Mouse (Mus musculus): ENCODE data around the gene Ndufaf4. TPM values are rescaled to one million over a fixed set of nuclear protein-coding genes. Genes with fewer than 3 reads are reported as not detected.
A peak's percentile ranks its signal among the peaks of the same experiment; 100 is the strongest.
"Not testable (repeated sequence)": the region's sequence is repeated elsewhere in the genome, so short reads cannot be mapped to it uniquely, and the experiment has no call there.

The Ndufaf4 gene
- 53.3 and 56.4 TPM in 2 replicates for polyA plus RNA-seq (2015; fragmentation: Nextera tagmentation; extraction: Ambion mirVana)

DNA sequence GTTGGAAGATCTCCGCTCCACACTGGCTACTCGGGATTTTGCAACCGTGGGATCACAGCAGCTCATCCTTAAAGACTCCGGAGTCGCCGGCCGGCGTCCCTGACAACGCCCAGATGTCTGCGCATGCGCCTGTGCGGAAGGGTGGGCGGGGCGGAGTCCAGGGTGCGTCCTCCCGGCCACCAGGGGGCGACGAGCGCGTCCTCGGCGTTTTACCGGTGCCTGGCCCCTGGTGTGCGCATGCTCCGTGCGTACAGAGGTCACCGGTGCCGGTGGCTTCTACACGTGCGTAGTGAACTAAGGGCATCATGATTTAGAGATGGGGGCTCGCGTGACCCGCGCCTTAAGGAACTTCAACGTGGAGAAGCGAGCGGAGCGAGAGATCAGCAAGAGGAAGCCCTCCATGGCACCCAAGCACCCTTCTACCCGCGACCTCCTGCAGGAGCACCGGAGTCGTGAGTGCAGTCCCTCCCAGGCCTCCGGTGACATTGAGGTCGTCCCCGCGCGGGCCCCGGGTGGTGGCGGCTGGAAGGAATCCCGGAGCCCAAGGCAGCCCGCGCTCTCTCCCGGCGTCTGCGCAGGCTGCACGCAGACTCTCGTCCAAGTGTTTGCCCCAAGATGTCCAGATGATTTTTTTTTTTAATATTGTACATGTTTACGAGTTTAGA is at the start of gene Ndufaf4:
Gene Ndufaf4 (plus strand): TSS at position 233 of the 665 bp plus-strand sequence.
- H3K27me3 ChIP-seq = no peaks in the 10 kb centered on the region
- peaks cover 10% of the 10 kb centered on the region for H3K4me1 ChIP-seq
- peak; percentile 97 for ATAC-seq (ENCODE audit: insufficient number of reproducible peaks, insufficient read depth, low FRiP score, low TSS enrichment, low read depth)
- under 1% methylated on average over 58 of the region's 58 CpGs for WGBS
- H3K4me2 ChIP-seq = peak within 1 kb of the TSS; percentile 76
- peaks cover 21% of the 10 kb centered on the region for H3K36me3 ChIP-seq
- peak within 1 kb of the TSS; percentile 88 for H3K4me3 ChIP-seq
- peak within 1 kb of the TSS; percentile 85 for H3K9ac ChIP-seq
- peak within 1 kb of the TSS; percentile 39; the same call in 1 of the 2 replicates for H3K27ac ChIP-seq
- H3K9me3 ChIP-seq = no peaks in the 10 kb centered on the region

DNA sequence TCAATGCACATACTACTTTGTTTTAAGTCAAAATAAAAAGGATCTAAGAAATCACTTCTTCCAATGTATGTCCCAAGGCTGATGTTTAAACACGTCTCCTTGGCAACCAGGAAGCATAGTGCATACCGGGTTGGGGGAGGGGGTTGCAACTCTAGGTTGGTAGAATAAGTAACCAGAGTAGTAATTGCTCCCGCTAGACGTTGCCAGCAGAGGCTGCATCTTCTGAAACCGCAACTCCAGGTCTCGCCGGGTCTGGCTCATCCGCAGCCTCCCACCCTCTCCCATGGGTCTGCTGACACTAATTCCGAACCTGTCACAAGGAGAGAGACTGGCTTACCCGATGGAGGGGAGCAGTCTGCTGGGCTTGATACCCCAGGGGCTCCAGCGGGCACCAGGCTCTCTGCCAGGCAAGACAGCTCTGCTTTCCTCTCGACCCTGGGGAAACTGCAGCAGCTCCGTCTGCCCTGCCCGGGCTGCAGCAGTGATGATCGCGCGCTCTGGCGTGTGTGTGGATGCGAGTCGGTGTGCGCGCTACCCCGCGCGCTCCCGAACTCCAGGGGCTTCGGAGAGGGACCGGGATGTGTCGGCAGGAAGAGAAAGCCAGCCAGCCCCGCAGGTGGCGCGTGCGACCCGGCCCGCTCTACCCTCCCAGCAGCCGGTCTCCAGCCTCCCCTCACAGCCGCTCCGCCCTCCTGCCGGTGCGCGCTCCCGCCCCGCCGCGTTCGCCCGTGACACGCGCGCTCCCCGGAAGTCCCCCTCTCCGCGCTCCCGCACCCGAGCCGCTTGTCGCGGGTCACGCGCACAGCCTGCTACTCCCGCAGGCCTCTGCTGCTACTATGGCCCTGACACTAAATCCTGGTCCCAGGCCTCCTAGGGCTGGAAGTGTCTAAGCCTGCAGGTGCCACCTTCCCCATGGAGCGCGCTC is 47.2 kb upstream of the Ndufaf4 start, which contains the start of gene Klhl32:
Gene Klhl32 (minus strand): TSS at position 724 of the 925 bp plus-strand sequence.
- 0 out of 2 replicates have a peak, but pooled peaks cover 3% of the 10 kb centered on the region for H3K4me1 ChIP-seq
- H3K9me3 ChIP-seq = no peaks in the 10 kb centered on the region
- peak within 1 kb of the TSS; percentile 67 for H3K4me3 ChIP-seq
- H3K27ac ChIP-seq = peak within 1 kb of the TSS; percentile 51; the same call in 1 of the 2 replicates
- ATAC-seq (ENCODE audit: insufficient number of reproducible peaks, insufficient read depth, low FRiP score, low TSS enrichment, low read depth) = peak; percentile 87
- H3K36me3 ChIP-seq = no peaks in the 10 kb centered on the region
- peak within 1 kb of the TSS; percentile 74 for H3K9ac ChIP-seq
- H3K27me3 ChIP-seq = no peaks in the 10 kb centered on the region
- WGBS = under 1% methylated on average over 63 of the region's 63 CpGs
- peak within 1 kb of the TSS; percentile 86 for H3K4me2 ChIP-seq

DNA sequence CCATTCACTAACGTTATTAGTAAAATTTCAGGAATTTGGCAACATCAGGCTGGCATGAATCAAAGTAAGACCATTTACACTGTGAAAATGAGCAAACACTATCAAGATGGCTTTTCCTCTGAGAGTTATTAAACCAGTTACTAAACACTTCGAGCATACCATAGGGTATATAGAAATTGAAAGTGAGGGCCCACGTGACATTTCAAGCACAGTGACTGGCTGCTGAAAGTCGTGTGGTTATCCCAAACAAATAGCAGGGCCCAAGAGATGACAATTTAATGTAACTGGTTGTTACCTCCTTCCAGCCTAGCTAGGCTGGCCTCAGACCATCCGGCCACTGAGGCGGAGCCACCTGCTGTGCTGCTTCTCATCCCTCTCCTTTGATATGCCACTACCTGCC is 32.2 kb upstream of the Ndufaf4 start:
- Histone ChIP-seq H3K4me1 (no peaks in the 10 kb centered on the region), H3K27ac (no peak overlapping the region), H3K4me2 (no peak overlapping the region), H3K36me3 (no peaks in the 10 kb centered on the region), H3K4me3 (no peak overlapping the region), H3K27me3 (no peaks in the 10 kb centered on the region), H3K9me3 (no peaks in the 10 kb centered on the region), H3K9ac (no peak overlapping the region)
- ATAC-seq (ENCODE audit: insufficient number of reproducible peaks, insufficient read depth, low FRiP score, low TSS enrichment, low read depth) = no peak
- 42% methylated on average over 6 of the region's 6 CpGs for WGBS

DNA sequence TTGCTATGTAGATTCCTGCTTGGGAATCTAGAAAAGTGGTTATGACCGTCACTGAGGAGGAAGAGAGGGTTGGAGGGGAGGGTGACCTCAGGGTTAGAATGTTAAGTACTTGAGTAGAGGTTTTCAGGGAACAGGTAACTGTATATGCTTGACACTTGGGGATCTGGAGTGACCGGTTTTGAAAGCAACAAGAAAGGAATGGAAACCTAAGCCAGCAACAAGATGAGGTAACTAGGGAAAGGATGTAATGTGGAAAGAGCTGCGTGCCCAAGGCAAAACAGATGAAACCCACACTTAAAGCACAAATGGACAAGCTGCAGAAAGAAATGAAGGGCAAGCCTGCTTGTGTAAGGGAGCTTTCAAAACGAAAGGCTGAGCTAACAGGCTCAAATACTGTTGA is 28.7 kb upstream of the Ndufaf4 start:
- no peak overlapping the region for H3K9ac ChIP-seq
- H3K4me2 ChIP-seq = no peak overlapping the region
- H3K27ac ChIP-seq = no peak overlapping the region
- no peaks in the 10 kb centered on the region for H3K9me3 ChIP-seq
- WGBS = 28% methylated on average over 4 of the region's 4 CpGs
- no peaks in the 10 kb centered on the region for H3K27me3 ChIP-seq
- H3K4me3 ChIP-seq = no peak overlapping the region
- H3K36me3 ChIP-seq = no peaks in the 10 kb centered on the region
- no peaks in the 10 kb centered on the region for H3K4me1 ChIP-seq
- no peak for ATAC-seq (ENCODE audit: insufficient number of reproducible peaks, insufficient read depth, low FRiP score, low TSS enrichment, low read depth)

DNA sequence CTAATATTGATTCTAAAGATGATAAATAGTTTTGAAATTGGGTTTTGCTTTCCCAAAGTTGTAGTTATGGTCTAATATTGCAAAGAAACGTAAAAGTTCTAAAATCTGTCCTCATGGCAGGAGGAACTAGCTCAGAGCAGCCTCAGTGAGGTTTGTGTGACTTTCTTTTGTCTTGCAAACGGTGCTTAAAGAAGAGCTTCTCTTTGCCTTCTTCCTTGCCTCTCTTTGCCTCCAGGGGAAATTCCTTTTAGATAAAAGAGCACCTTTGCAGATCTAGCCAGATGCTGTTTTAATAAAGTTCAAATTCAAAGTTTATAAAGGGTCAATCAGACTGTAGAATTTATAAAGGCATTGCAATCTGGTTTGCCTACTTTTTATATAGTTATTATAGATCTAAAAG is 8.5 kb upstream of the Ndufaf4 start:
- ATAC-seq (ENCODE audit: insufficient number of reproducible peaks, insufficient read depth, low FRiP score, low TSS enrichment, low read depth); H3K27me3 ChIP-seq; H3K4me2 ChIP-seq; H3K36me3 ChIP-seq; H3K4me1 ChIP-seq; H3K9me3 ChIP-seq; H3K27ac ChIP-seq; H3K9ac ChIP-seq; H3K4me3 ChIP-seq: not testable (repeated sequence)
- 24% methylated on average over 2 of the region's 2 CpGs for WGBS

DNA sequence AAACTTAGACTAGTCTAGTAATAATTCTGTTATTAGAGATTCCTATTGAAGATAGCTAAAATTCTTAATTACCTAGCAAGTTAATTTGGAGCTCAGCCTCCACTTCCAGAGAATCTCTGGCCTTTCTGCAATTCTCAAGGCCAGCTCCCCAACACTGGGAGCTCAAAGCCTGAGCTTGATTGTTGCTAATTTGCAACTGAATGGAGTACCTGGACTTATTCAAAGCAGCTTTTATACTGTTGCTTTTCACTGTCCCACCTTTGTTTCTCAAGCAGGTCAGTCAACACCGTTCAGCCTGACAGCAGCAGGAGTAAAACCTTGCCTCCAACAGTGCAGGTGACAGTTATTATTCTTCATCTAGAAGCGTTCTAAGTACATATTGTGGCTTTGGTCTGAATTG is 5.6 kb upstream of the Ndufaf4 start:
- not testable (repeated sequence) for H3K36me3 ChIP-seq; H3K4me2 ChIP-seq; H3K4me3 ChIP-seq; H3K27me3 ChIP-seq; ATAC-seq (ENCODE audit: insufficient number of reproducible peaks, insufficient read depth, low FRiP score, low TSS enrichment, low read depth); H3K9me3 ChIP-seq; H3K4me1 ChIP-seq; H3K9ac ChIP-seq; H3K27ac ChIP-seq
- WGBS = 76% methylated on average over 2 of the region's 2 CpGs

DNA sequence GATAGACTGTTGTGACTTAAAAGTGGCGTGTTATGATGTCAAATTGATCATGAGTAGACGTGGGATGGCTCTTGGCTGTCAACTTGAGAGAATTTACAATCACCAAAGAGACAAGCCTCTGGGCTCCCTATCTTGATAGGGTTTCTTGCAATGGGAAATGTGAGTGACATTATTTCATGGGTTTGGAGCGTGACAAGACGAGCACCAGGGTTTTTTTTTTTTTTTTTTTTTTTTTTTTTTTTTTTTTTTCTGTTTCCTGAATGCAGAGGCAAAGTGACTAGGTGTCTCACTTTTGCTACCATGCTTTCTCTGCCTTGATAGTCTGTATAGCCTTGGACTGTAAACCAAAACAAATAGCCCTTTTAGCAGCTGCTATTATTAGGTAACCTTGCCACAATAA is 3.3 kb upstream of the Ndufaf4 start:
- Histone ChIP-seq H3K4me1 (peaks cover 10% of the 10 kb centered on the region), H3K9me3 (peaks cover 4% of the 10 kb centered on the region), H3K27me3 (no peaks in the 10 kb centered on the region), H3K4me3 (no peak overlapping the region), H3K9ac (no peak overlapping the region), H3K4me2 (no peak overlapping the region), H3K27ac (no peak overlapping the region), H3K36me3 (no peaks in the 10 kb centered on the region)
- no peak for ATAC-seq (ENCODE audit: insufficient number of reproducible peaks, insufficient read depth, low FRiP score, low TSS enrichment, low read depth)
- 76% methylated on average over 4 of the region's 4 CpGs for WGBS

DNA sequence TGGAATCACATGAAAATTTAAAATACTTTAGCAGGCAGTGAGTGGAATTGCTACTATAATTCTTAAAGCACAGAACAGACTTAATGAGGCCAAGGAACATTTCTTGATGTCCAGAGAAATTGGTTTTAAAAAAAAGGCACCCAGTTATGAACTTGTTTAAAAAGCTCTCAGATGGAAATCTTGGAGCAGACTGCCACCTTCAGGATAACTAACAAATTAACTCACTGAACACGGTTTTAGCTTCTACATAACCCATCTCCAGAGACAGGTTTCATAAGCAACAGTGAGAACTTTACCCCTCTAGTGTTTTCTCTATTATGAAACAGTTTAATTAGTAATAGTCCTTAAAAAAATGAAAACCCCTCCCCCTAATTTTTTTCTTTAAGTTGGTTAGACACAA is 1.1 kb upstream of the Ndufaf4 start:
- Histone ChIP-seq H3K4me1 (peaks cover 10% of the 10 kb centered on the region), H3K4me2 (peak overlapping the region; percentile 76), H3K9me3 (no peaks in the 10 kb centered on the region), H3K27ac (no peak overlapping the region), H3K27me3 (no peaks in the 10 kb centered on the region), H3K9ac (no peak overlapping the region), H3K36me3 (peaks cover 14% of the 10 kb centered on the region), H3K4me3 (no peak overlapping the region)
- 0% methylated on average over 1 of the region's 1 CpGs for WGBS
- ATAC-seq (ENCODE audit: insufficient number of reproducible peaks, insufficient read depth, low FRiP score, low TSS enrichment, low read depth) = no peak

DNA sequence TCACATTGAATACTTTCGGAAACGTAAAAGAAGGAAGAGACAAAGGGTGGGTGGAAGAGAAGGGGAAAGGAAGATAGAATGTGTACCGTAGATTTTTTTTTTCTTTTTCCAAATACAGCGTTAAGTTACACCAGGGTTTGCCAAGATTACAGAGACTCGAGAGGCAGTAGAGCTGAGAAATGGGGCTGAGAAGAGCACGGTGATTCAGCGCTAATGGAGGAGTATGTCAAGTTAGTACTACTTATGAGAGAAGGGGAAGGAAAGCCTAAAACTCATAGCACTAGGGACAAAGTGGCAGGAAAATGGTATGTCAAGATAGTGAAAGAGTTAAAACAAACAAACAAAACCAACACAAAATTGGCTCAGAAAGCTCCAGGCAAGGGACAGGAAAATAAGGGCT is 532 bp upstream of the Ndufaf4 start:
- Histone ChIP-seq H3K4me1 (peaks cover 10% of the 10 kb centered on the region), H3K27me3 (no peaks in the 10 kb centered on the region), H3K4me2 (peak overlapping the region; percentile 76), H3K9ac (peak overlapping the region; percentile 85), H3K4me3 (peak overlapping the region; percentile 88), H3K27ac (no peak overlapping the region), H3K9me3 (no peaks in the 10 kb centered on the region), H3K36me3 (peaks cover 17% of the 10 kb centered on the region)
- no peak for ATAC-seq (ENCODE audit: insufficient number of reproducible peaks, insufficient read depth, low FRiP score, low TSS enrichment, low read depth)
- WGBS = 17% methylated on average over 7 of the region's 7 CpGs

DNA sequence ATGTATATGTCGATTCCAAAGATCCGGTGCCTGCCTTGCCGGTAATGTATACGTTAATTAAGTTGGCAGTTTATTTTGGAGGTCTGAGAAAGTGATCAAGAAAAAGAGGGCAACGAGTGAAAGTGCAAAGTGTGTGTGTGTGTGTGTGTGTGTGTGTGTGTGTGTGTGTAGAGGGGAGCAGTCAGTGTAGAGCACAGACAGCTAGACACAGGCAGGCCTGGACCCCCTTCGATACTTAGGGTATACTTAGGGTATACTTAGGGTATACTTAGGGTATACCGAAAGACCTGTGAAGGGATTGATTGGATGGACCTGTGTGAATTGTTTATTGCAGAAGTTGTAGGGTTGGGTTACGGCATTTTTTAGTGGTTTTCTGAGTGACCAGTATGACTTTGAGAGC is 753 bp downstream of the Ndufaf4 start:
- no peak overlapping the region for H3K27ac ChIP-seq
- peak overlapping the region; percentile 85 for H3K9ac ChIP-seq
- no peaks in the 10 kb centered on the region for H3K27me3 ChIP-seq
- peak overlapping the region; percentile 88 for H3K4me3 ChIP-seq
- ATAC-seq (ENCODE audit: insufficient number of reproducible peaks, insufficient read depth, low FRiP score, low TSS enrichment, low read depth) = no peak
- 25% methylated on average over 8 of the region's 8 CpGs for WGBS
- H3K36me3 ChIP-seq = peaks cover 26% of the 10 kb centered on the region
- no peaks in the 10 kb centered on the region for H3K9me3 ChIP-seq
- H3K4me2 ChIP-seq = peak overlapping the region; percentile 76
- peaks cover 10% of the 10 kb centered on the region for H3K4me1 ChIP-seq

DNA sequence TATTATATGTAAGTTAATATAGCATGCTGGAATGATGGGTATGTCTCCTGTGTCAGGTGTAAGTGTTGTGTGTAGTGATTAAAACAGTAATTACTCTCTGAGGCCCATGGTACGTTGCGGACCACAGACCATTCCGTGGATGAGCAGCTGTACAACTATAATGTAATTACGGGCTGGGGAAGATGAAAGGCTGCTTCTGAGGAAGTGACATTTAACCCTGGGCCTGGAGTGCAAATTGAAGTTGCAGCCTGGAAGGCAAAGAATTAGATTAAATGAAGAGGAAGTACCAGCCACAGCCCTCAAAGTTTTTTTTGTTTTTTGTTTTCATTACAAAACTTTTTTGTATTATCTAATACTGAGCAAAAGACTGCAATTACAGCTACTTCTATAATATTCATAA is 1.3 kb downstream of the Ndufaf4 start:
- peak overlapping the region; percentile 88 for H3K4me3 ChIP-seq
- peak overlapping the region; percentile 85 for H3K9ac ChIP-seq
- no peaks in the 10 kb centered on the region for H3K9me3 ChIP-seq
- H3K36me3 ChIP-seq = peaks cover 26% of the 10 kb centered on the region
- no peaks in the 10 kb centered on the region for H3K27me3 ChIP-seq
- H3K4me2 ChIP-seq = peak overlapping the region; percentile 76
- no peak for ATAC-seq (ENCODE audit: insufficient number of reproducible peaks, insufficient read depth, low FRiP score, low TSS enrichment, low read depth)
- peaks cover 10% of the 10 kb centered on the region for H3K4me1 ChIP-seq
- no peak overlapping the region for H3K27ac ChIP-seq
- WGBS = 6% methylated on average over 4 of the region's 4 CpGs
